In genomic region chr3:107939830-107940229, GRCm38 (mm10) we compare ENCODE assay signal across 11 mouse cellular contexts. TPM values are rescaled to one million over a fixed set of nuclear protein-coding genes. Genes with fewer than 3 reads are reported as not detected.
A peak's percentile ranks its signal among the peaks of the same experiment; 100 is the strongest.
DNase-seq lines count a peak whose midpoint lies in the region; ATAC-seq and TF ChIP-seq lines count a peak whose summit lies in the region.
"Had no signal": no experiment of that assay in that cellular context is flagged by ENCODE, and none has a peak within 500 bp of the region (broad histone marks: within the 10 kb centered on the region; RNA-seq: fewer than 3 reads in every experiment).

No protein-coding gene starts in this region.

- no peaks in the 10 kb centered on the region for H3K79me2 ChIP-seq in MEL (ENCODE audit: control insufficient read depth, insufficient read depth, low read length, poor library complexity)

- no peak overlapping the region for H3K4me3 ChIP-seq in layer of hippocampus, adult 2 months
- no peak overlapping the region for H3K4me3 ChIP-seq in MEL (ENCODE audit: control insufficient read depth in 1 of 2, insufficient read depth in 1 of 2, low read depth in 2 of 2, low read length in 2 of 2)
- H3K4me3 ChIP-seq: embryonic facial prominence, embryonic 15.5 days; lung, embryonic 15.5 days had no signal

- no peak for TF ChIP-seq EP300 in MEL (IDR thresholded peaks at IDR 0.05; ENCODE audit: low read depth in 1 of 2, low read length in 2 of 2)

- H3K27ac ChIP-seq in layer of hippocampus, adult 2 months = peak overlapping the region; percentile 84
- H3K27ac ChIP-seq in MEL (ENCODE audit: control insufficient read depth, low read depth, low read length) = no peak overlapping the region
- H3K27ac ChIP-seq: embryonic facial prominence, embryonic 15.5 days; lung, embryonic 15.5 days had no signal

- TF ChIP-seq POLR2A in MEL (IDR thresholded peaks at IDR 0.05; ENCODE audit: control insufficient read depth in 1 of 2, insufficient read depth in 1 of 2, low read depth in 1 of 2, low read length in 2 of 2, poor library complexity in 1 of 2) = no peak

- intact Hi-C loops in left cerebral cortex, postnatal 25 days (cut with DNase I) = no loop called here

- no peak overlapping the region for H3K9ac ChIP-seq in MEL (ENCODE audit: control insufficient read depth, low read depth, low read length, poor library complexity, severe bottlenecking)
- H3K9ac ChIP-seq: embryonic facial prominence, embryonic 15.5 days; lung, embryonic 15.5 days had no signal

- no peaks in the 10 kb centered on the region for H3K4me1 ChIP-seq in MEL (ENCODE audit: control insufficient read depth in 1 of 2, insufficient read depth in 2 of 2, low read length in 2 of 2)

- peaks cover 0 to 1% of the 10 kb centered on the region in 2 experiments; a peak in 2 of 4 replicates for H3K27me3 ChIP-seq in MEL (ENCODE audit: control insufficient read depth in 1 of 2, insufficient read depth in 2 of 2, low read length in 2 of 2)
- H3K27me3 ChIP-seq: embryonic facial prominence, embryonic 15.5 days; lung, embryonic 15.5 days had no signal

- no peak for TF ChIP-seq RAD21 in MEL (IDR thresholded peaks at IDR 0.05; ENCODE audit: low read depth, low read length)

- TF ChIP-seq CTCF in layer of hippocampus, adult 2 months (conservative IDR thresholded peaks at IDR 0.05) = no peak
- no peak for TF ChIP-seq CTCF in MEL (IDR thresholded peaks at IDR 0.05 in 2 of 3, conservative IDR thresholded peaks at IDR 0.05 in 1 of 3; ENCODE audit: control insufficient read depth in 1 of 3, insufficient read depth in 1 of 3, low read depth in 2 of 3, low read length in 3 of 3, poor library complexity in 1 of 3, severe bottlenecking in 1 of 3)

- H3K9me3 ChIP-seq in MEL (replicated peaks; ENCODE audit: insufficient read depth, low read length) = no peaks in the 10 kb centered on the region
- H3K9me3 ChIP-seq: embryonic facial prominence, embryonic 15.5 days; lung, embryonic 15.5 days had no signal

- H3K36me3 ChIP-seq in MEL (ENCODE audit: control insufficient read depth in 1 of 2, insufficient read depth in 2 of 2, low read length in 2 of 2) = no peaks in the 10 kb centered on the region
- H3K36me3 ChIP-seq: embryonic facial prominence, embryonic 15.5 days; lung, embryonic 15.5 days had no signal

- no peak for ATAC-seq in erythroblast, adult 5-6 weeks (replicated peaks; ENCODE audit: low FRiP score, poor library complexity, severe bottlenecking)

- no peak for DNase-seq in layer of hippocampus, adult 2 months (ENCODE audit: low spot score in 2 of 2)
- DNase-seq in layer of hippocampus, postnatal 25 days (ENCODE audit: extremely low spot score in 1 of 2, low spot score in 1 of 2) = no peak
- DNase-seq in MEL (ENCODE audit: low read depth, low spot score) (peak; percentile 49), MEL-GATA-1-ER (ENCODE audit: extremely low read depth, low read depth) (peak; percentile 52)
- DNase-seq in left cerebral cortex, postnatal 25 days (ENCODE audit: low spot score in 2 of 2) = peak; percentile 63 to 83
- no peak for DNase-seq in ovary, adult 18-20 months (ENCODE audit: low spot score)

TF ChIP-seq in MEL, 35 proteins besides CTCF, POLR2A, EP300 and RAD21:
- no peak for TF ChIP-seq MEF2A (IDR thresholded peaks at IDR 0.05; ENCODE audit: extremely low read depth, insufficient replicate concordance, low read depth, low read length, poor library complexity, severe bottlenecking)
- TF ChIP-seq TBP (IDR thresholded peaks at IDR 0.05; ENCODE audit: low read depth, low read length) = no peak
- no peak for TF ChIP-seq ZMIZ1 (IDR thresholded peaks at IDR 0.05; ENCODE audit: low read depth, low read length)
- no peak for TF ChIP-seq JUND (IDR thresholded peaks at IDR 0.05; ENCODE audit: low read depth, low read length)
- no peak for TF ChIP-seq ZNF384 (IDR thresholded peaks at IDR 0.05; ENCODE audit: low read depth, low read length)
- no peak for TF ChIP-seq NELFE (IDR thresholded peaks at IDR 0.05; ENCODE audit: low read depth, low read length)
- TF ChIP-seq MAZ (IDR thresholded peaks at IDR 0.05; ENCODE audit: low read depth, low read length) = no peak
- no peak for TF ChIP-seq NRF1 (IDR thresholded peaks at IDR 0.05; ENCODE audit: insufficient read depth, low read depth, low read length, poor library complexity, severe bottlenecking)
- TF ChIP-seq ELF1 (IDR thresholded peaks at IDR 0.05; ENCODE audit: low read depth, low read length) = no peak
- TF ChIP-seq E2F4 (IDR thresholded peaks at IDR 0.05; ENCODE audit: borderline replicate concordance, low read depth, low read length) = no peak
- TF ChIP-seq GATA1 (IDR thresholded peaks at IDR 0.05; ENCODE audit: low read depth, low read length) = no peak
- no peak for TF ChIP-seq ZC3H11A (IDR thresholded peaks at IDR 0.05; ENCODE audit: low read depth, low read length)
- no peak for TF ChIP-seq MAX (IDR thresholded peaks at IDR 0.05; ENCODE audit: low read length)
- TF ChIP-seq CHD2 (IDR thresholded peaks at IDR 0.05; ENCODE audit: low read length) = no peak
- no peak for TF ChIP-seq GABPA (IDR thresholded peaks at IDR 0.05; ENCODE audit: low read depth, low read length)

RNA-seq across cellular contexts. Expression of gene Gstm6, which starts 3.7 kb away (rescaled TPM):
- 10 to 100 TPM; 16.6 to 19.5 TPM for total RNA-seq in layer of hippocampus, adult 2 months (2021)
- total RNA-seq in layer of hippocampus, postnatal 25 days (2021) = 10 to 100 TPM; 12.1 to 14.2 TPM
- not detected in 2 replicates for total RNA-seq in MEL (2012; rRNA removed)
- polyA plus RNA-seq in MEL (2012; ENCODE audit: insufficient read depth in 1 of 2, insufficient read length in 2 of 2, low read depth in 1 of 2, low replicate concordance in 2 of 2, missing spikeins in 1 of 2) = under 1 TPM in 1 of 2 experiments, not detected in 1; 0.13 TPM
- total RNA-seq in left cerebral cortex, postnatal 25 days (2021) = 1 to 10 TPM; 4.0 to 5.0 TPM
- total RNA-seq in erythroblast, adult 5-6 weeks (2015; ENCODE audit: low replicate concordance) = not detected in 2 replicates
- total RNA-seq in erythroblast, adult 5-6 weeks (2017; ENCODE audit: low replicate concordance) = not detected in 2 replicates

RNA-seq across cellular contexts. Expression of gene Gstm7, which starts 8.2 kb away (rescaled TPM):
- total RNA-seq in layer of hippocampus, adult 2 months (2021) = 100 to 1,000 TPM; 173 to 177 TPM
- 100 to 1,000 TPM; 150 to 174 TPM for total RNA-seq in layer of hippocampus, postnatal 25 days (2021)
- total RNA-seq in MEL (2012; rRNA removed) = 0.10 TPM in 1 of 2 replicates, not detected in the other
- under 1 TPM in 1 of 2 experiments, not detected in 1; 0.24 TPM for polyA plus RNA-seq in MEL (2012; ENCODE audit: insufficient read depth in 1 of 2, insufficient read length in 2 of 2, low read depth in 1 of 2, low replicate concordance in 2 of 2, missing spikeins in 1 of 2)
- total RNA-seq in left cerebral cortex, postnatal 25 days (2021) = 10 to 100 TPM; 89.9 to 93.5 TPM
- total RNA-seq in erythroblast, adult 5-6 weeks (2015; ENCODE audit: low replicate concordance) = not detected in 2 replicates
- 1.8 TPM in 1 of 2 replicates, not detected in the other for total RNA-seq in erythroblast, adult 5-6 weeks (2017; ENCODE audit: low replicate concordance)

RNA-seq across cellular contexts. Expression of gene Gstm3, which starts 29.3 kb away (rescaled TPM):
- not detected for total RNA-seq in layer of hippocampus, adult 2 months (2021)
- total RNA-seq in layer of hippocampus, postnatal 25 days (2021) = not detected
- total RNA-seq in MEL (2012; rRNA removed) = not detected in 2 replicates
- polyA plus RNA-seq in MEL (2012; ENCODE audit: insufficient read depth in 1 of 2, insufficient read length in 2 of 2, low read depth in 1 of 2, low replicate concordance in 2 of 2, missing spikeins in 1 of 2) = under 1 TPM in 1 of 2 experiments, not detected in 1; 0.06 TPM
- not detected for total RNA-seq in left cerebral cortex, postnatal 25 days (2021)
- total RNA-seq in erythroblast, adult 5-6 weeks (2015; ENCODE audit: low replicate concordance) = not detected in 2 replicates
- total RNA-seq in erythroblast, adult 5-6 weeks (2017; ENCODE audit: low replicate concordance) = not detected in 2 replicates
- total RNA-seq: gastrocnemius, postnatal 10 days; left cerebral cortex, adult 18-20 months had no signal
- polyA plus RNA-seq: embryonic facial prominence, embryonic 15.5 days had no signal

RNA-seq across cellular contexts. Expression of gene Gstm5, which starts 44.2 kb away (rescaled TPM):
- total RNA-seq in layer of hippocampus, adult 2 months (2021) = 100 to 1,000 TPM; 282 to 304 TPM
- total RNA-seq in layer of hippocampus, postnatal 25 days (2021) = 100 to 1,000 TPM; 281 to 321 TPM
- total RNA-seq in MEL (2012; rRNA removed) = 115 and 134 TPM in 2 replicates
- polyA plus RNA-seq in MEL (2012; ENCODE audit: insufficient read depth in 1 of 2, insufficient read length in 2 of 2, low read depth in 1 of 2, low replicate concordance in 2 of 2, missing spikeins in 1 of 2) = 100 to 1,000 TPM in 1 of 2 experiments, not detected in 1; 164 TPM
- total RNA-seq in left cerebral cortex, postnatal 25 days (2021) = 100 to 1,000 TPM; 234 to 260 TPM
- 17.9 and 33.9 TPM in 2 replicates for total RNA-seq in erythroblast, adult 5-6 weeks (2015; ENCODE audit: low replicate concordance)
- total RNA-seq in erythroblast, adult 5-6 weeks (2017; ENCODE audit: low replicate concordance) = 8.2 and 22.6 TPM in 2 replicates

RNA-seq across cellular contexts. Expression of gene Gstm2, which starts 46.4 kb away (rescaled TPM):
- 1 to 10 TPM; 2.3 to 3.6 TPM for total RNA-seq in layer of hippocampus, adult 2 months (2021)
- 1 to 10 TPM; 2.6 to 2.8 TPM for total RNA-seq in layer of hippocampus, postnatal 25 days (2021)
- total RNA-seq in MEL (2012; rRNA removed) = not detected in 2 replicates
- polyA plus RNA-seq in MEL (2012; ENCODE audit: insufficient read depth in 1 of 2, insufficient read length in 2 of 2, low read depth in 1 of 2, low replicate concordance in 2 of 2, missing spikeins in 1 of 2) = not detected
- 1 to 10 TPM; 3.1 to 4.3 TPM for total RNA-seq in left cerebral cortex, postnatal 25 days (2021)
- 1.3 TPM in 1 of 2 replicates, not detected in the other for total RNA-seq in erythroblast, adult 5-6 weeks (2015; ENCODE audit: low replicate concordance)
- 0.60 and 2.1 TPM in 2 replicates for total RNA-seq in erythroblast, adult 5-6 weeks (2017; ENCODE audit: low replicate concordance)

Comparison
In these comparisons a context has a peak if more than half of its experiments do, and no peak if none do; other contexts are left out.
1. DNase-seq: peak in MEL (single experiment), MEL-GATA-1-ER (single experiment) and left cerebral cortex, postnatal 25 days (2 of 2); none in layer of hippocampus, adult 2 months (0 of 2), layer of hippocampus, postnatal 25 days (0 of 2) and ovary, adult 18-20 months (single experiment).
2. RNA of gene Gstm7, which starts 8.2 kb away (total RNA-seq): 173 to 177 TPM in layer of hippocampus, adult 2 months, 150 to 174 TPM in layer of hippocampus, postnatal 25 days and 89.9 to 93.5 TPM in left cerebral cortex, postnatal 25 days; 1.8 TPM in erythroblast, adult 5-6 weeks and 0.10 TPM in MEL; every median in the first group is over 10 times any median in the second.